Mouse (Mus musculus): Measurements from ENCODE around the gene Mapre1. TPM values are rescaled to one million over a fixed set of nuclear protein-coding genes. Genes with fewer than 3 reads are reported as not detected.
A peak's percentile ranks its signal among the peaks of the same experiment; 100 is the strongest.
"Not testable (repeated sequence)": the region's sequence is repeated elsewhere in the genome, so short reads cannot be mapped to it uniquely, and the experiment has no call there.

Mapre1 gene
- 10 to 100 TPM; 31.9 to 41.1 (median 32.4) TPM for total RNA-seq (2022)

DNA sequence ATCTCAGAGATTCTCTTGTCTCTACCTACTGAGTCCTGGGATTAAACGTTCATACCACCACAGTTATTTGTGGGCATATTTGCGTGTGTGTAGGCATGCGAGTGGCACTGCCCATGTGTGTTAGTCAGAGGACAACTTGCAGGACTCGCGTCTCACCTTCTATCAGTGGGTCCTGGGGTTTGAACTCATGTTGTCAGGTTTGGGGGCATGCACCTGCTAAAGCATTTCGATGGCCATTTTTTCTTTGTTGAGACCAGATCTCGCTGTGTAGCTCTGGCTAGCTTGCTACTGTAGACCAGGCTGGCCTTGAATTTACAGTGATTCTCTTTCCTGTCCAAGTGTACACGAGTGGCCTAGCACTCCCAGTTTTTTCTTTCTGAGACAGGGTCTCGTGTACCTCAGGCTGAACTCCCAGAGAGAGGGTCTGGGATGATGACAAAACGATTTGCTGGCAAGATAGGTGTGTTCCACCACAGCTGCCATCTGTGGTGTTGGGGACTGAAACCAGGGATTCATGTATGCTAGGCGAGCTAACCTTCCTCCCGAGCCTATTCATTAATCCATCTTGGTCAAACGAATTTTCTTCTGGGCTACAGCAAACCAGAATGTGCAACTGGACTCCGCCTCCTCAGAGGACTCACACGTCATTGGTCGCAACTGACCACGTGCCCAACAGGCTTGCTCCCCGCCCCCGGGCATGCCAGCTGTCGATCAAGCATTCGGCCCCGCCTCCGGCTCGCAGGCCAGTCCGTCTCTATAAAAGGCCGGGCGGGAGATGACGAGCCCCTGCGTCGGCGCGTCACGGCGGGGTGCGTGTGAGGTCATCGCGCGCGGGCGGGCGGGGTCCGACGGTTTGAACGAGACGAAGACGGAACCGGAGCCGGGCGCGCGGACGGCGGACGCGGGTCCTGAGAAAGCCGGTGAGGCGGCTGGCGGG lies at the start of gene Mapre1:
Gene Mapre1, plus strand, starts transcription at position 775 of the 937 bp plus-strand sequence.
- peak; percentile 99 for DNase-seq (ENCODE audit: low spot score in 2 of 2)

DNA sequence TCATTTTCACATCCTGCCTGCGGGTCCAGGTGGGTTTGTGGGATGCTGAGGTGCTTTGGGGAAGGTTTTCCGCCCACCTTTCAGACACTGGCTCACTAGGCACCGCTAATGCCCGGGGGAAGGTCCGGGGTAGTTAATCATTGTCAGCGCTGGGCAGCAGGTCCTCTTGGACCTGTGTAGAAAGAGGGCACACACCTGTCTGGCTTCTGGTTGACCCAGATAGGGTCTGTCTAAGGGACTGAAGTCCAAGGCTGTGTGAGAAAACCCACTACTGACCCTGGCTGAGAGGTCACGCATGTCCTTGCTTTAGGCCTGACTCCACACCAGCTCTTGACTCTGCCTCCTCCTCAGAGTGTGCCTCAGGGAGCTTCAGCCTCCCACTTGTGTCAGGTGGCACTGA lies 47.7 kb upstream of the Mapre1 start:
- DNase-seq (ENCODE audit: low spot score in 2 of 2): not testable (repeated sequence)

DNA sequence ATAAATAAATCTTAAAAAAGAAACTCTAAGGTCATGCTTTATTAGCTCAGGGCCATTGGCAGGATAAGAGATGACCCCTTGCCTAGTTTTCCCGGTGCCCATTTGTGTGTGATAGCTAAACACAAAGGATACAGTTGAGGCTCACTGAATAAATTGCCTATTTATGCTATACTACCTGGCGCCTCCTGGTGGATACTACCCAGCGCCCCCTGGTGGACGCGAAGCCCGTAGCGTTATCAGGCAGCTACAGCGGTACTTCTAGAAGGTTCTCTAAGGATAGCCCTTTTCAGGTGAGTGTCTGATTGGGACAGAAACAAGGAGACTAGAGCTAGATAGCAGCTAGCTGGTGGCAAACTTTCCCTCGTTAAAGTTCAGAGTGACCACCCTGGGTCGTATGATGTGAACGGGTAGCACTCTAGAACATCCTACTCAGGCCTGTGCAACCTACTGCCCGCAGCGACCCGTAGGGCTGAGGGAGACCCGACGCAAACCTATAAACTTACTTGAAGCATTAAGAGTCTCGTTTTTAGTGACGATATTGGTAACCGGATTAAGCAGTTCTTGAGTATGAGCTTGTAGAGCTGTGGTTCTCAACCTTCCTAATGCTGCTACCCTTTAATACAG lies 46.5 kb upstream of the Mapre1 start:
- no peak for DNase-seq (ENCODE audit: low spot score in 2 of 2)

DNA sequence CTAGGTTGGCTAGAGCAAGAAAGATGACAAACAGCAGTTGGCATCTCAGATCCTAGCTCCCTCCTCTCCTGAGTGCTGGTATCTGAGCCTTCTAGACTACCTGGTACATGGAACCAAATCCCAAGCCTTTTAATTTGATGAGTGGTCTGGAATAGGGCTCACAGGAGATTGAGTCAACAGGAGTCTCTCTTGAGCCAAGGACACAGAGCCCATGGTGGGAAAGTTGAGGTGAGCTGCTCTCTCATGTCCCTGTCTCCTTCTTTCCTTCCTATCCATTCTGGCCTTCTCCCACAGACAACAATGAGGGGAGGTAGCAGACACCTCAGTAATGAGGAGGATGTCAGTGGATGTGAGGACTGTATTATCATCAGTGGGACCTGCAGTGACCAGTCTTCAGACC lies 44.7 kb upstream of the Mapre1 start, which contains the start of gene Dnmt3c:
Gene Dnmt3c, plus strand, starts transcription at position 301 of the 400 bp plus-strand sequence.
- no peak for DNase-seq (ENCODE audit: low spot score in 2 of 2)

DNA sequence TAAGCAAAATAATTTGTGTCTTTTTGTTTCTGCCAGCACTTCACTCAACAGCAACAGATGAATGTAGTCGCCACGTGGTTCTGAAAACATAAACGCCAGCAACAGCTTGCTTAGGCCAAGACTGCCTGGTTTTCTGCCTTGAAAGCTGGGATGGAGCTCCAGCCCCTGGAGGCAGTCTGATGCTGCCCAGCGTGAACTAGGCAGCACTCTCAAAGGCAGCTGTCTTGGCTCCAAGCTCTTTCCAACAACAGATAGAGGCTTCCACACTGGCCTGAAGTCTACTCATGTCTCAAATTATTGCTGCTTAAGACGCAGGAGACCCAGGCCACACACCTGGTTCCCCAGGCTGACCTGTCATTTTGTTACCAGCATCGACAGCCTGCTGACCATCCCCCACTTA lies 37.7 kb upstream of the Mapre1 start:
- no peak for DNase-seq (ENCODE audit: low spot score in 2 of 2)

DNA sequence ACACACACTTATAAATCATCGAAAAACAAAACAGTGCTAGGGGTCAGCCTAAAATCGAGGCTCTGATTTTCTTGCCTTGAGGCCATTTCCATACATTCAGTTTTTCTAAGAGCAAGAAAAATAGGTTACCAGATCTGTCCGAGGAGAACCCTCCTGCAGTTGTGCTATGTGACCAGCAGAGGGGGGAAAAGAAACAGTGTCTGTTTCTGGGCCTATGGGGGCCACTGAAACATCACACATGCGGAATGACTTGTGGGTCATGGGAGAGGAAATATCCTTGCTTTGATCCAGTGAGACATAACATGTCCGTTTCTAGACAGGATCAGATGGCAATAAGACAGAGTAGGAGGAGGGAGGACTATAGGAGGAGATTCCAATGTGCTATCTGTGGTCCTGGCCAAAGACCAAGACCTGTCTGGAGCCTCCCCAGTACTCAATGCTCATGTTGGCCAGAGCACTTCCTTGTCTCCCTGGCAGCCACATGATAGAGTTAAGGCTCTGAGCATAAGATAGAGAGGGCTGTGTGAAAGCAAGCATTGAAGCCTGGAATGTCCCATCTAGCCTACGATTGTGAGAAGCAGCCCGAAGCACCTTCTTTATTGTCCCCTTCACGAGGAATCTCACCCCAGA lies 30.3 kb upstream of the Mapre1 start:
- DNase-seq (ENCODE audit: low spot score in 2 of 2): no peak

DNA sequence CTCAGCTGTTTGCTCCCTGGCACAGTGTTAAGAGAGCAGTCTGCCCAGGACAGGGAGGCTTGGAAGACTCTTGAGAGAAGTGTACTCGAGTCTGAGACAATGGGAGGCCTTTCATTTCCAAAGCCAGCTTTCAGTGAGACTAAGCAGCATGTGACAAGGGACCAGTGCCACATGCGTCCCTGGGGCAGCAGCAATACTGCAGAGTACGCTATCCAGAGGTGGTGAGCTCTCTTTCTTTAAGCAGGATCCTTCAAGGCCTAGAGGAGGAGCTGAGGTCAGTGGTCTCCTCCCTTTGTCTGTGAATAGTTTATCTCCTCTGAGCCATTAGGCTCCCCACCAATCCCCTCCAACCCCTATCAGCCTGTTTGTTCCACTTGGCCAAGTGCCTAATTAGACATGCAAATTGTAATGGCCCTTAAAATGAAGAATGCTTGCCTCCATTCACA lies 28.4 kb upstream of the Mapre1 start:
- DNase-seq (ENCODE audit: low spot score in 2 of 2): no peak

DNA sequence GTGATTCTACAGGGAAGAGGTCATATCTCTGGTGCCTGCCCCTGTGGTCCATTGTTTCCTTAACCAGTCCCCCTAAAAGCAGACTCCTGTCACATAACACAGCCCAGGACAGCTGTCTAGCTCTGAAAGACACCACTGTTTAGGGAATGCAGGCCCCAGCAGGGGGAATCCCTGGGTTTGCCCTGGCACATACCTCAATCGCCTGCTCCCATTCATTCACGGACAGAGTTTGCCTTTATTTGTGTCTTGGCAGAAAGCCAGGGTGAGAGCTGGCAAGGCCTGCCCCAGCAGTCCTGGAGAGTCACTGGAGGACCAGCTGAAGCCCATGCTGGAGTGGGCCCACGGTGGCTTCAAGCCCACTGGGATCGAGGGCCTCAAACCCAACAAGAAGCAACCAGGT lies 27.8 kb upstream of the Mapre1 start:
- no peak for DNase-seq (ENCODE audit: low spot score in 2 of 2)

DNA sequence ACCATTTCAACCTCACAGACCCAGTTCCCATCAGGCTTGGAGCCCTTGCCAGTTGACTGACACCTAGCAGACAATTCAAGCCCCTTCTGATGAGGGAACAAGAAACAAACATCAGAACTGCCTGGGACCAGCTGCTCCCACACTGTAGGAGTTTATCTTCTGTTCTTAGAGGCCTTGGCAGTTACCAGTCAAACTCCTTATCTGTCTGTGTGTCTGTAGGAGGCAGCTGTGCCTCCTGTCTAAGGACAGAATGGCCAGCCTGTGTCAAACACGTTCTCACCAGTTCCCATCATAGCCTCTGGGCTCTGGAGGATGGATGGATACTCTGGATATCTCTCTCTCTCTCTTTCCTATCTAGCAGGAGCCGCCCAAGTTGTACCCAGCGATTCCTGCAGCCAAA lies 23.2 kb upstream of the Mapre1 start:
- DNase-seq (ENCODE audit: low spot score in 2 of 2): not testable (repeated sequence)

DNA sequence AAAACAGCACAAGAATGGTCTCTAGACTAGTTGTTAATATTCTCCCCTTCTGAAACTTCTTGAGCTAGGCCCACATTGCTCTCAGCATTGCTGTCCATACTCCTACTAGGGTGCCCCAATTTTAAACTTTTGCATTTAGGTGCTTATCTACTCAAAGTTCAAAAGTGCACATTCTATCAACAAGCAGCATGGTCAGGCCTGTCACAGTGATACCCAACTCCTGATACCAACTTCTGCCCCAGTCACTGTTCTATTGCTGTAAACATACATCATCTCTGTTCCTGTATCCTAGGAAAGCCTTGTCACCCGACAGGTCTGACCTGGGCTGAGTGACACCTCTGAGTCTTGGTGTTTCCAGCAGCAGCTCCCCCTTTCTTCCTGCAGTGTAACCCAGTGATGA lies 18.0 kb upstream of the Mapre1 start:
- no peak for DNase-seq (ENCODE audit: low spot score in 2 of 2)

DNA sequence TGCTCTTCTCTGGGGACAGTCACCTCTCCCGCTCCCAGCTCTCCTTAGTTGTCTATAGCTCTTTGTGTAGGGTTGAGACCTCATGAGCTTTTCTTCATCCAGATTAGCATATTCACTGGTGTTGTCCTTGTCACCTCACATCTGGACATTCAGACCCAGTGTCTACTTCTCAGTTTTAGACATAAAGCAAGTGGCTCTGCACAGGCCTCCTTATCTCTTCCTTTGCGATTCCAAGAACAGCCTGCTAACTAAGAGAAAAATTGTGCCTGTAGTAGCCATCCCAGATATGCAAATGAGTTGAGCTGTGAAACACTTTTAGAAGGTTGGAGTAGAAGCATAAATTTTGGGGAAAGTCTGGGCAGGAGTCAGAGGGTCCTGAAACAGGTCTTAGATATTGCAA lies 16.6 kb upstream of the Mapre1 start:
- no peak for DNase-seq (ENCODE audit: low spot score in 2 of 2)

DNA sequence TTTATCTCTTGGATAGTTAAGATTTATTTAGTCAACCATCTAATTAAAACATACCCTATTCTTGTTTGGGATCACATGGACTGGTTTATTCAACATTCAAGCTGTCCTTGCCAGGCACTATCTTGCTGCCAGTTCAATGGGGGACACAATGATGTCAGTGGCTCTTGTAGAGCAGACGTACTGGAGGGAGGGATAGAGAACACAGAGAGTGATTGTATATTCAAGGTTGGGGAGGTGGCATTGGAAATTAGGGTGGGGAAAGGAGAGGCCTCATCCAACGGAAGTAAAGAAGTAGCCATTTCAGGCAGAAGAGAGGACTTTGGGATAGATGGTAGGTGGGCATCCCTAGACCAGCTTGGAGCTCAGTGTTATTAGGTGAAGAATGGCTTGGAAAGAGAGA lies 16.2 kb upstream of the Mapre1 start:
- DNase-seq (ENCODE audit: low spot score in 2 of 2): no peak

DNA sequence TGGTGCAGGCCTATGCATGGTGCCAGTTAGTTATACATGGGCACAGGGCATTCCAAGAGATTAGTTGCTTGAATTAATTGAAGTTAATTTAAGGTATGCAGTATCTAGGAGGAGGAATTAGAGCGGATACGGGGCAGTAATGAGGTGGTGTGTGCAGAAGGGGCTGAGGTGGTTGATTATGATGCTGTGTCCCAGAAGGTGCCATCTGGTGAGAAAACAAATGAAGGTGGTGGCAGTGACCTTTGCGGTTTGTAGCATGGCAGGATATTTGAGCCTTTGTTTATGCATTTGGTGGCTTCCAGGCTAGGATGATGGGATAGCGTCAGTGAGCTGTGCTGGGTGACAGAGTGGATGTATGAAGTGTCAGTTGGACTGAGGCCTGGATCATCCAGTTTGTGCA lies 15.8 kb upstream of the Mapre1 start:
- no peak for DNase-seq (ENCODE audit: low spot score in 2 of 2)

DNA sequence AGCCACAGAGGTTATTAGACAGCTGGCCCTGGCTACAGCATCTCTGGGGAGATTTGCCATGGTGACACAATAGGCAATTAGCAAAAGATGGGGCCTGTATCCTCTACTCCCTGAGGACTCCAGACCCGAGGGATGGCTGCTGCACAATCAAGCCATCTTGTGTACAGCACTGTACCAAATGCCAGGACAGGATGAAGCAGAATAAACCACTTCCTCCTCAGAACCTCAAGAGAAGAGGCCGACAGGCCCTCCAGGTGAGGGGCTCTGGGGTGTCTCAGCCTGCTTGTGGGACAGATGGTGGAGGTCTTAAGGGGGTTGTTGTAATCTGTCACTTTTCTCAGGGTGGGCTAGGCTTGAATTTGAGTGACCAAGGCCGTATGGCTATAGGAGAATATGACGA lies 7.0 kb upstream of the Mapre1 start:
- no peak for DNase-seq (ENCODE audit: low spot score in 2 of 2)

DNA sequence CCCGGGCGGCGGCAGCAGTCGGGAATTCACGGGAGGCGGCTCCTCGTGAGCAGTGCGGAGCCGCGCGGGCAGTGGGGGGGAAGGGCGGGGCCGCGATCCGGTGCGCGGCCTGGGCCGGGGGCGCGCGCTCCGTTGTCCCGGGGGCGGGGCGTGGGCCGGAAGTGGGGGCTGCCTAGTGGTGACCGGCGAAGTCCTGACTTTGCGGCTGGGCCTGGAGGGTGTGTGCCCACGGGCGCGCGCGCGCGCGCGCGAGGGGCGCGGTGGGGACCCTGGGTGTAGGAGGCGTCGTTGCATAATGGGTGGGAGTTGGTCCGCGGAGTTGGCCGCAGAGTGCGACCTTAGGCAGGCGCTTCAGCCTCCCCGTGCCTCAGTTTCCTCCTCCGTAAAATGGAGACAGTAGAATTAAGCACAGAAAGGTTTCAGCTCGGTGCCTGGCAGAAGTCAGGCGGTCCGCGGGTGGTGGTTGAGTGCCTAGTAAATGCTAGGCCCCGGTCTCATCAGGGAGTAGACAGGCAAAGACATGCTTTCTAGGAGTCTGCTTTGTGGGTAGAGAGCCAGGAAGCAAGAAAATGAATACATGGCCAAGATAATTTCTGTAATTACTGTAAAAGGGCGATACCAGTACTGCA lies 477 bp downstream of the Mapre1 start:
- DNase-seq (ENCODE audit: low spot score in 2 of 2): no peak

DNA sequence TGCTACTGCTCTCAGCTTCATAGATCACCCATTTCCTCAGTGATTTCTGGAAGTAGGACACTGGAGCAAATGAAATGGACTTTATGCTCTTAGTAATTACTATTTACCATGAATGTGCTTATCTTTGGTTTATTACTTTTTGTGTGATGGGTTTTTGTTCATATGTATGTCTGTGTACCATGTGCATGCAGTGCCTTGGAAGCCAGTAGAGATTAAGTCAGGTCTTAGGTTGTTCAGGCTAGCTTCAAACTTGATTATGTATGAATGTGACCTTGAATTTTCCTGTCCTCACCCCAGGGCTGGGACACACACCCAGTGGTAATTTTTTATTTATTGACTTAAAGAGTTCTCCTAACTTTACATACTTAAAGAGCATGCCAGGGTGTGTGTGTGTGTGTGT lies 6.9 kb downstream of the Mapre1 start:
- no peak for DNase-seq (ENCODE audit: low spot score in 2 of 2)

DNA sequence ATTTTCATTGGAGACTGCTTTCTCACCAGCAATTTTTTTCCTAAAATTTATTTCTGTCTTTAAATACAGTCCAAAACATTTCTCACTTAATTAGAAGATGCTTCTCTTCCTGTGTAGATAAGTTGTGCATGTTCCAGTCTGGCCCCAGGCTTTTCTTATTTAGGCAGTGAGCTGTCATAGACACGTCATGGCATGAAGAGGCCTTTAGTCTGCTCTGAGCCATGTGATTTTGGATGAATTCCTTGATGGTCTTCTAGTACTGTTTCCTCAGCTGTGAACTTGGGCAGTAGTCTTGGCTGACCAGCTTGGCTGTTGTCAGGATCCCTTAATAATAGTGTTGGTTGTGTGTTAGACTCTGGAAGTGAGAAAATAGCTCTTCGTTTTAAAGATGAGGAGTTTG lies 9.3 kb downstream of the Mapre1 start:
- DNase-seq (ENCODE audit: low spot score in 2 of 2): no peak

DNA sequence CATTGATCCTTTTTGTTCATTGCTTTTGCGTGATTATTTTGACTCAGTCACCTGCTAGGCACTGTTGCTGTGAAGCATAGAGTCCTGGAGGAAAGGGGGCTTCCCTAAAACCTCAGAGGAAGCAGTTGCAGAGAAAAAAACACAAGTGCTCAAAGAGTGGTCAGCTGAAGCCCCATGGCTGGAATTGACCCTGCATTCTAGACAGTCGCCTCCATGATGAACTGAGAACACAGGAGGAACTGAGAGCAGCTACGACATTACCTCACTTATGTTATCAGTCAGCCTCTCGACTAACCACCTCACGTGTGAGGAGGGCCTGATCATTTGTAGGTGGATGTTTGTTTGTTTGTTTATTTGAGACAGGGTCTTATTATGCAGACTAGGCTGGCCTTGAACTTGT lies 21.0 kb downstream of the Mapre1 start:
- DNase-seq (ENCODE audit: low spot score in 2 of 2): no peak

DNA sequence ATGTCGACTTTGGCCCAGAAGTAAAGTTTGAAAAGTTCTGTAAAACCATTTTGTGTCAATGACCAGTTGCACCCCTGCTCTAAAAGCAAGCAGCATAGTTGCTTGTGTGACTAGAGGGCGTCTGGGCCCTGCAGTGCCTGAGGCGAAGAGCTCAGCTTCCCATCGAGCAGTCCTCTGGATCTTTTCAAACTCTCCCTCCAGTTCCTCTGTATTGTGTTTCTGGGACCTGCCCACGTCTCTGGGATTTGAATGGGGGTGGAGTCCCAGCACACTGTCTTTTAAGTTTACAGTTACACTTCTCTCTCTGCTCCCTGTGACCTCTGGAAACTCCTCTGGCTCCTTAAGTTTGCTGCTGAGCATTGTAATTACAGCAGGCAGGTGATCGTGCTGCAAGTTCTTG lies 26.4 kb downstream of the Mapre1 start:
- DNase-seq (ENCODE audit: low spot score in 2 of 2): no peak

DNA sequence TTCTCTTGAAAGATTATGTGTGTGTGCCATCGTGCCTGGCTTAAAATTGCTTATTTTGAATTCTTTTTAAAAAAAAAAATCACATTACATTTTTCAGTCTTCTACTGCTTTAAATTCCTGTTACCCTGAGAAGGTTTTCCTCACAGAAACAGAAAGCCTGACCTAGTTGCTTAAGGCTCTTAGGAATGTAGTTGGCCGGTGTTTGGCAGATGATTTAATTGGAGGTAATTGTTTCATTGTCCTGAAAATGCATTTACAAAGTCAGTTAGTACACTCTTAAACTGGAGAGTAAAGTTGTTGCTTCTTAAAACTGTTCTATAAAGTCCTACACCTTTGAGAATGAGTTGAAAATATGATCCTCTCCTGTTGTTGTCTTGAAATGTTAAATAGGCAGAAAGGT lies 27.8 kb downstream of the Mapre1 start:
- no peak for DNase-seq (ENCODE audit: low spot score in 2 of 2)

DNA sequence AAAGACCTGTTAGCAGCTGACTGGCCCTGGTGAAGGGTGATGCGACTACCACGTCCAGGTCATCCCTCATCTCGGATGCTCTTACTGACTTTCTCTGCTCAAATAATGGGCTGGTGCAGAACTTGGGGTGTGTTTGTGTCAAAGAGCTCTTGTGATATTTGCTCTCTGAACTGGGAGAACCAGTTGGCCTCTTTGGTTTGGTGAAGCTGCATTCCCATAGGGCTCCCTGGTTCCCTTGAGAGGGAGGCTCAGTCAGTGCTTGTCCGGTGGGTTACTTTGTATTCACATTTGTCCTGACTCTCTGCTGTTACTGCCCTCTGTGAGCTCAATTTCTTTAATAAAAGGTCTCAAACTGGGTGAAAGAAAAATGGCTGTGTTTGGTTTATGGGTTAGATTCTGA lies 31.9 kb downstream of the Mapre1 start:
- no peak for DNase-seq (ENCODE audit: low spot score in 2 of 2)

DNA sequence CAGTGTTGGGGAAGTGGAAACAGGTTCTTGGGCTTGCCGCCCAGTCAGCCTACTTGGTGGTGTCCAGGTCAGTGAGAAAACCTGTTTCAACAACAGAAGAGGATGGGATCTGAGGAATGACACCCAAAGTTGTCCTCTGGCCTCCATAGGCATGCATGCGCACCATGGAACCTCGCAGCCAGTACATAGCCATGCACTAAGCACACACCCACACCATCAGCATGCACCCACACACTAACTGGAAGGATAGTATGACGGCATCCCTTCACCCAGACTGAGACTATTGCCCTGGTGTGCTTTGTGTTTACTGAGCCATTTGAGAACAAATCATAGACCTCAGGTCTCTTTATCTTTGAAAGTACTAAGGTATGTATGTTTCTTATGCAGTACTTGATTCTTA lies 34.4 kb downstream of the Mapre1 start:
- no peak for DNase-seq (ENCODE audit: low spot score in 2 of 2)

All from gastrocnemius, adult 8-10 months (tissue).